Mouse (Mus musculus) retina, postnatal 7 days (tissue): ENCODE results near the gene Ak2.

Experiments used
- DNase-seq: peaks from one replicate; pipeline ENCODE4 v3.0.0-alpha.2; 2012; ENCODE audit warnings: low read depth, low spot score

Ak2 gene

DNA sequence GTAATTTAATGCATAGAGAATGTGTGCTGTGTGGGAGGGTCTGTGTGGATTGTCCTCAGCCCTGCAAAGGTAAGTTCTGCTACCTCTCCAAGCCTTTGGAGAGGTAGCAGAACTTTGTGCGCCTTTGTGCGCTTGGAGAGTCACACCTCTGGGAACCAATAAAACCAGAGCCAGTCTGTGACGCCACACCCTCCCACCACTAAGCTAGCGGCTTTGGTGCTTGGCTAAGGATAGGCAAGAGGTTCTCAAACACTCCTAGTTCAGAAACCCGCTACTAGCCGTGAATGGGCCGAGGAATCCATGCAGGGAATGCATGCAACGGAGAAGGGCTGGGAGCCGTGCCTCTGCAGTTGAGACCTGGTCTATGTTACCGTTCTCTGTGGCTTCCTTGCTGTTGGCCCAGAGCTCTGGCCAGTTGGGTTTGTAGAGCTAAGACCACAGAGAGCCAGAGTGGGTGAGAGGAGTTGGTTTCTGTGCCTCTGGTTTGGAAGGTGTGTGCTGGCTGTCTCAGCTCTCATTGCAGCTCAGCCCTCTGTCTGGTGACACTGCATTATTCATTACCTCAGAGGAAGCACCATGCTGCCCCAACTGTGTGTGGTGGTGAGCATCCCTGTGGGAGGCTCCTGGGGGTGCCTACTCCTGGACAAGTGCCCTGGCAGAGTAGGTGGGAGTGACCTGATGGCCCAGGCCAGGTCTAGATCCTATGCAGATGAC, 21.6 kb downstream of the Ak2 start:
- DNase-seq, result no peak

DNA sequence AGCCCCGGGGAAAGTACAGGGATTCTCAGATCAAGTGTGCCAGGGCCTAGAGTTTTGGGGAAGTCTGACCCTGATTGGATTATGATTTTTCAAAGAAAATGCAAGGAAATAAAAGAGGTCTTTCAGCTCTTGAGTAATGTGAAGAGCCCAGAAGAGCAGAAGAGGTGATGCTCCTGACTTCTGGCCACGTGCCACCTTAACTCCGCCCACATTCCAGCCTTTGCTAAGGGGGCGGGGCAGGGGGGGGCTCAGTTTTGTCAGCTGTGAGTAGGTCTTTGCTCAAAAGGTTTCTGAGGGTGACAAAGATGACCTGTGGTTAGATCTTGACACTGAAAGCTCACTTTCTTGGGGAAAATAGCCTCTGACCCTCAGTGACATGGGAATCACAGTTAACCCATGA, 24.6 kb downstream of the Ak2 start:
- no peak for DNase-seq

DNA sequence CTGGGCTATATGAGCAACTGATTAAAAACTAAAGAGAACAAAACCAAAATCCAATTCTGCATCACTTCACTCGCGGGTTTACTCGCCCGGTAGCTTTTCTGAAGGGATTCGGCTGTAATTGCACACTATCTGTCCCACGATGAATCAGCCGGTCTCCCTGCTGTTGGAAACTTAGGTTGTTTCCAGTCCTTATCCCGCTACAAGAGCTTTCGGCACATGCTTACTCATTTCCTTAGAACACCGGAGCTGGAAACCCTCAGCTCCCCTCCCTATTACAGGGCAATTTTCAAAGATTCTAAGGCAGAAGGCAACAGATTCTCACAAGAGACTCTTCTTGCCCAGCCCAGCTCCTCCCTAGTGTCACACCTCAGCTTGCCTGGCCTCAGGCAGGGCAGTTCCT, 25.4 kb downstream of the Ak2 start:
- DNase-seq, result no peak

DNA sequence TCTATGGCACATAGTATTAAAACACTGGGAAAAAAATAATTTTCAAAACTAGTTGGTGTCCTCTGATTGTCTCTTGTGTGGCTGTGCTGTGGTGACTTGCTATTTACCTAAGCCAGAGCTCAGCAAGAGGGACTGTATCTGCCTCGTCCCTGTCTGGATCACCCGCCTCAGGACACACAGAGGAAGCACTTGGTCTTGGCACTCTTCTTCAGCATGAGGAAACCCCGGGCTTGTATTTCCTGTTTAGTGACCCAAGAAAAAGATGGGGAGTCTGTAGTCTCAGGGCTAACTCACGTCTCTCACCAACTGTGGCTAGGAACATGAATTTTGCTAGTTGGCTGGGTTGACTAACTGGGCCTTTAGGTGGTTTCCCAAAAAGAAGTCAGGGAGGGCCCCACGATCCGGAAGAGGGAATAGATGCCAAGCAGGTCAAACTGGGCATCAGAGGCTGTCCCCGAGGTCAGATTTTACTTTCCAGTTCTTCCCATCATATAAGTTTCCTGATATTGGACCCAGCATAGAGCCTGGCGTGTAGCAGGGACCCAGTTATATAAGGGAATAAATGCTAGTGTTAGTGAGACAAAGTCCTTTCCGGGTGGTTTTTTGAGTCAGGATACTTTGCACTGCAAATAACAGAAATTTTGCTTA, 27.2 kb downstream of the Ak2 start:
- DNase-seq, result no peak

DNA sequence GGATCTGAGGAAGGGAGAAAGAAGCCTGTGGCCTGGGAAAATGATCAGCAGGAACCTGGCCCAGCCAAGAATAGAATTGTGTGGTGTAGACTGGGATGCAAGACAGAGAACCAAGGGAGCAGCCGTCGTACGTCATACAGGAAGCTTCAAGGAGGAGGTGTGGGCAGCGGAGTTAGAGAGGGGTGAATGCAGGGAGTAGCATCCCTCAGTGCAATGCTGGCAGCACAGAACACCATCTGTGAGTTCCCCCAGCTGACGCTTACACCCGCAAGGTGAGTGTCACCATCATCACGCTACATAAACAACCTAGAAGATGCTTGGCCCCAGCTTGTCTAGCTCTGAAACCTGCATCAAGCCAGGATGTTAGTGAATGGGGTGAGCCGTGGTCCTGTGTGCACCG, 28.0 kb downstream of the Ak2 start:
- DNase-seq, result no peak

DNA sequence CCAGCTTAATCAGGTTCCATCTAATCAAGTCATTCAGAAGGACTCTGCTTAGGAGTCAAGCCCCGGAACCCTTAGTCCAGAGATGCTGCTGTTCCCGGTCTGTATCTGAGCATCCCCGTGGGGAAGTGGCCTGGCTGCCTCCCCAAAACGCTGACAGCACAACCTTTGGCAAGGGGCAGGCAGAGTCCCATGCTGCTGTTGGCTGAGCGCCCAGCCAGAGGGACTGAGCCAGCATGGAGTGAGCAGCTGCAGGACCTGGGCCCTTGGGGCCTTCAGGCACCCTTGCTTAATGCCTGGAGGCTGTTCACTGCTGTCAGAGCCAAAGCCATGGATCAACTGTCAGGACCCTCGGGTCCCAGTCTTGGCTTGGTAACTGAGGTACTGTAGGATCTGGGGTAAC, 28.7 kb downstream of the Ak2 start:
- peak; percentile 21 for DNase-seq

- no peak for DNase-seq
These were observed 29.7 kb downstream of the Ak2 start for GRCm38 (mm10) chr4:129021426-129021825.

- DNase-seq, result no peak
These were observed 30.1 kb downstream of the Ak2 start for GRCm38 (mm10) chr4:129021886-129022285.

DNA sequence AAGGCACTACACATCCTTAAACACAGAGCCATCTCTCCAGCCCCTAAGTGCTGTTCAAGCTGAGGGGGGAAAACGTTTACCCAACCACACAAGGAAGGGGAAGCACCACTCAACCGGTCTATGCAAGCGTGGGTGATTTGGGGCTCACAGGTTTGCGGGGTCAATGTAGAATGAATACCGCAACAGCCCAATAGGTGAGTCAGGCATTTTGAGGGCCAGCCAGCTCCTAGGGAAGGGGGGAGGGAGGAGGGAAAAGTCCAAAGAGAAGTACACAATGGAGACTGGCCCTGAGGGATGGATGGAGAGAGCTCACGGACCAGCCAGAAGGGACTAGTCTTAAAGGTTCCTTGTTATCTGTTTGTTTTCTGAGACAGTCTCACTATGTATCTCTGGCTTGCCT, 32.1 kb downstream of the Ak2 start:
- no peak for DNase-seq

- no peak for DNase-seq
These were observed 33.0 kb downstream of the Ak2 start for GRCm38 (mm10) chr4:129024775-129025174.

GRCm38 (mm10) chr4:129025707-129026106, 33.9 kb downstream of the Ak2 start:
- no peak for DNase-seq

DNA sequence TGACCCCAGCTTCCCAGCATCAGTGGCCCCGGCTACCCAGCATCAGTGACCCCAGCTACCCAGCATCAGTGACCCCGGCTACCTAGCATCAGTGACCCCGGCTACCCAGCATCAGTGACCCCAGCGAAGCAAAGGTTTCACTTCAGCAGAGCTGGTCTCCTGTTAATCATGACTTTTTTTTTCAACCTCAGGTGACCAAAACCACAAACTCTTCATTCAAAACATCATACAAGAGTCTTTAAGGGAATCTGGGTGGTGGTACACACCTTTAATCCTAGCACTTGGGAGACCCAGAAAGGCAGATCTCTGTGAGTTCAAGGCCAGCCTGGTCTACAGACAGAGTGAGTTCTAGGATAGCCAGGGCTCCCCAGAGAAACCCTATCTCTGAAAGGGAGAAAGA, 39.0 kb downstream of the Ak2 start:
- no peak for DNase-seq

DNA sequence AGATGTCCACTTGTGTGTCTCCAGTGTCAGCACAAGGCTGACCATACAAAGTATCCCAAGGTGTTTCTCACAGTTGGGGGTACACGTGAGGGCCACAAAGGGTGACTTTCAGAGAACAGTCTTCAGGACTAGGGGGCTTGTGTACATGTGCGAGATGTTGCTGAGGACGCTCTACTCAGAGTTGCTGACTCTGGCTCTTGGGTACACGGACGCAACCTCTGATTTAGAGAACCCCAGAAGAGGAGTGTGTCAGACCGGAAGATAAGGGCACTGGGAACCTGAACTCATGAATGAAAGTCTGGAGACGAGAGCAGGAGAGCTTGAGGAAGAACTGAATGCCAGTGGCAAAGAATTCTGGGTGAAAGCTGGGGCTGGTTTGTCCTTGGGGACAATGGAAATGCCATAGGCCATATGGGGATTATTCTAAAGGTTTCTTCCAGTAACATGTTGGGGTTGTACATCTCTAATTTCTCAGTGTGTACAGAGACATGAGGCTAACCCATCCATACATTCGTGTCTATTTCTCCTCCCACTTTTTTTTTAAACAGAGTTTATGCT, 39.7 kb downstream of the Ak2 start:
- no peak for DNase-seq

- no peak for DNase-seq
These were observed 40.6 kb downstream of the Ak2 start for GRCm38 (mm10) chr4:129032133-129032962.

DNA sequence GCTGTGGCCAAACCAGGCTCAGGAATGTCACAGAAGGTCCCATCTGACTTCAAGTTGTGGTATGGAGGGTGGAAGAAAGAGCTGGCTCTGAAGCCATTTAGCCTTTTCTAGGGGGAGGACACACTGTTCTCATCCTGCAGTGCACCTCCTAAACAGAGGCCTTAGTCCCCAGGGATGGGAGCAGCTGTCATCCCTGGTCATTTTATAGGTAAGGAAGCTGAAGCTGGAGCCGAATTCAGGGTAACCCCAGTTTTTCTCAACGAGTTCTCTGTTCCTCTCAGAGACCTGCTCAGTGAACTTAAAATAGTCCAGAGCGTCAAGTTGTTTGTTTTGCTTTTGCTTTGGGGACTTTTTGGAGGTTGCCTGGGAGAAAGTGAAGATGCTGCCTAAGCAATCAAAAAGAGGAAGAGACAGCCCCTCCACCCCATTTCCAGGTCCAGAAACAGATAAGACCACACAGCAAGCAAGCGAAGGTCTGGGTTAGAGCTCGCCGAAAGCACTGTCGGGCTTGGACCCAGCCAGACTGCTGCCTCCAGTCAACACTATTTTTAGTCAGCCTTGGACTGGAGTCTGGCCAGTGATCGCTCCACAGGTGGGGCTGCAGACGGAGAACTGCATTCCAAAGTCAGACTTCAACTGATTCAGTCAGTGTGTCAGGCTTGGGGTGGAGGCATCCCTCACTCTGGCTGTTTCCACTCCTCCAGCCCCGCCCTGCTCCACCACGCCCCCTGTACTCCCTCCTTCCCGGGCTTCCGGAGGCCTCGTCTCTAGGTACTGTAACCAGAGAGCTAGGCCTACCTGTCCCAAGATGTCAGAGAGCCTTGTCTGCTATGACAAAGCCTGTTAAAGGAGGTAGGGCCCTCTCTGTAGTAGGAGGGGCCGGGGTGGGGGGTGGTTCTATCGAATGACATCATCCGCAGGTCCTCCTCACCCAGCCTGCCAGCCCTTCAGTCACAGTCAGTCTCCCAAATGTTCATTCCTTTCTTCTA, 41.5 kb downstream of the Ak2 start:
- no peak for DNase-seq

DNA sequence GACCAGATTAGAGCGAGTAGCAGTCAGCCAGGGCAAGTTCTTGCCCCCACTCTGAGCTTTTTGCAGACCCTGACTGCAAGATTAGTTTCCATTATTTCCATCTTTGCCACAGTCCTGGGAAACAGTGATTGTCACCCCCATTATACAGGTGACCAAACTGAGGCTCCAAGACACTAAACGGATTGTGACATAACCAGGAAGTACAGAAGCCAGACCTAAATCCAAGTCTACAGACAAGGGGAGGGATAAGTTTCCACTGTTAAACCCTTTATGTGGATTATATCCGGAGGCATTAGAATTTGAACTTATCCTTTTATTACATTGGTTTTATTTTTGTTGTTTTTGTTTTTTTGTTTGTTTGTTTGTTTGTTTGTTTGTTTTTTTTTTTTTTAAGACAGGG, 42.5 kb downstream of the Ak2 start:
- DNase-seq, result no peak

DNA sequence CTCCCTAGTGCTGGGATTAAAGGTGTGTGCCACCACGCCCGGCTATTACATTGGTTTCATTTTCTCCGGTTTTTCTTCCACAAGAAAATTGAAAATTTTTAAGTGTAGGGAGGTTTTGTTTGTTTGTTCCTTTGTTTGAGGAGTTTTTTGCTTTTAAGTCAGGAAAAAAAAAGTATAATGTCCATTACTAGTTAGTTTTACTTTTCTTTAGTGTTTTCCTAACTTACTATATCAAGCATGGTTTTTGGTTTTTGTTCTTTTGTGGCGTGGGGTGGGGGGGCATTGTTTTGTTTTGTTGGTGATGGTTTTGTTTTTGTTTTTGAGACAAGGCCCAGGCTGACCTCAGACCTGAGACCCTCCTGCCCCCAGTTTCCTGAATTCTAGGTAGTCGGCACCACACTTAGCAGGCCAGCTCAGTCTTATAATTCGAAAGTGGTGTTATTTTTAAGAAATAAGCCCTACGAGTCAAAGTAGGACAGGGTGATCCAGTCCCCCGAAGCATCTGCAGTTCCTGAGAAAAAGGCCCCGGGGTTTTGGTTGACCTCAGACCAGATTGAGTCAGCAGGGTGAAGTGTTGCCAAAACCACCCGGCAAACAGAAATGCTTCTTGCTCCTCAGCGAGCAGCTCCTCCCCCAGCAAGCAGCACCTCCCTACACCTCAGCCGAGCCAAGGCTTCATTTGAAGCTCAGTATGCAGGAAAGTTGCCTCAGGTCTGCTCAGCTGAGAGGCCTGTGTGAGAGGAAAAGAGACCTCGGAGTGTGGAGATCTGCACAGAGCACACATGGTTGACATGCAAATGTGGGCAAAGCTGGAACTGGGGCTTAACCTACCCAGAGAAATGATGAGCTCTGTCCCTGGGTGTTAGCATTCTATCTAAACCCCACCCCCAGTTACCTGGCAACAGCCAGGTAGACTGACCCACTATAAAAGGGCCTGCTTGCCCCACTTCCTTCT, 43.2 kb downstream of the Ak2 start:
- no peak for DNase-seq

GRCm38 (mm10) chr4:129035851-129036445, 44.2 kb downstream of the Ak2 start:
- DNase-seq, result no peak

GRCm38 (mm10) chr4:129047721-129048421, 56.1 kb downstream of the Ak2 start:
- no peak for DNase-seq
